Mouse (Mus musculus) heart, embryonic 11.5 days (tissue): ENCODE measurements around the gene Rad54l2. TPM values are rescaled to one million over a fixed set of nuclear protein-coding genes. Genes with fewer than 3 reads are reported as not detected.

Source experiments
- ATAC-seq: fragments of 200-750 bp; cut with Nextera tagmentation; replicated peaks from 2 replicates; pipeline ENCODE4 v1.8.0; 2017; ENCODE audit warnings: moderate library complexity; ENCODE audit not compliant: insufficient number of reproducible peaks, low FRiP score, low TSS enrichment
- H3K27ac ChIP-seq: fragments of 300-500 bp; sonication (generic); 2 replicates; pipeline ENCODE4 v1.5.1; 2014; ENCODE audit warnings: mild to moderate bottlenecking, low read depth, low read length
- H3K27me3 ChIP-seq: fragments of 300-500 bp; sonication (generic); 2 replicates; pipeline ENCODE4 v1.6.1; 2014; ENCODE audit warnings: mild to moderate bottlenecking, low read length, mixed read lengths; ENCODE audit not compliant: control insufficient read depth, insufficient read depth
- H3K36me3 ChIP-seq: fragments of 300-500 bp; sonication (generic); 2 replicates; pipeline ENCODE4 v1.6.1; 2014; ENCODE audit warnings: mild to moderate bottlenecking, low read length, moderate library complexity, mixed read lengths; ENCODE audit not compliant: control insufficient read depth, insufficient read depth
- H3K4me1 ChIP-seq: fragments of 300-500 bp; sonication (generic); 2 replicates; pipeline ENCODE4 v1.6.1; 2014; ENCODE audit warnings: low read length; ENCODE audit not compliant: control insufficient read depth, insufficient read depth
- H3K4me2 ChIP-seq: fragments of 300-500 bp; sonication (generic); 2 replicates; pipeline ENCODE4 v1.6.1; 2014; ENCODE audit warnings: mild to moderate bottlenecking, moderate library complexity
- H3K4me3 ChIP-seq: fragments of 300-500 bp; sonication (generic); 2 replicates; pipeline ENCODE4 v1.5.1; 2014; ENCODE audit warnings: low read depth, low read length
- H3K9ac ChIP-seq: fragments of 300-500 bp; sonication (generic); 2 replicates; pipeline ENCODE4 v1.6.1; 2014; ENCODE audit warnings: mild to moderate bottlenecking, low read depth, low read length, moderate library complexity
- H3K9me3 ChIP-seq: fragments of 300-500 bp; sonication (generic); replicated peaks from 2 replicates; pipeline ENCODE4 v1.6.1; 2016; ENCODE audit warnings: low read length; ENCODE audit not compliant: control insufficient read depth
- WGBS: fragments of 180-500 bp; shearing (Covaris S2); extraction: QIAGEN DNeasy Blood & Tissue Kit; methylation state at CpG from one replicate; pipeline ENCODE4 v1.1.7; 2014; ENCODE audit not compliant: insufficient replicate concordance; 5-methylcytosine and 5-hydroxymethylcytosine counted together
- polyA plus RNA-seq: library from polyadenylated mRNA; unstranded; fragments of >200 nt; fragmentation: Nextera tagmentation; extraction: Ambion mirVana; gene quantifications from 2 replicates; pipeline ENCODE4 v1.2.1, GENCODE M21; 2014

The Rad54l2 gene
- polyA plus RNA-seq, 1 experiment from 2014 or later: 5.8 TPM

- Histone ChIP-seq H3K4me2 (no peak overlapping the region), H3K4me3 (no peak overlapping the region), H3K36me3 (no peaks in the 10 kb centered on the region), H3K9me3 (no peaks in the 10 kb centered on the region), H3K27ac (no peak overlapping the region), H3K9ac (no peak overlapping the region), H3K27me3 (no peaks in the 10 kb centered on the region), H3K4me1 (peaks cover 5% of the 10 kb centered on the region; the same call in 1 of the 2 replicates)
- 67% methylated on average over 3 of the region's 3 CpGs for WGBS
- no peak for ATAC-seq
Measured at GRCm38 (mm10) chr9:106770216-106770615, 18.8 kb downstream of the Rad54l2 start.

GRCm38 (mm10) chr9:106769781-106770180 lies 19.2 kb downstream of the Rad54l2 start:
- Histone ChIP-seq H3K27me3 (no peaks in the 10 kb centered on the region), H3K36me3 (no peaks in the 10 kb centered on the region), H3K9ac (no peak overlapping the region), H3K4me3 (no peak overlapping the region), H3K27ac (no peak overlapping the region), H3K4me1 (peaks cover 5% of the 10 kb centered on the region; the same call in 1 of the 2 replicates), H3K4me2 (no peak overlapping the region), H3K9me3 (no peaks in the 10 kb centered on the region)
- ATAC-seq: no peak
- WGBS: 95% methylated on average over 5 of the region's 5 CpGs

GRCm38 (mm10) chr9:106756421-106756820 lies 32.6 kb downstream of the Rad54l2 start:
- Histone ChIP-seq H3K9ac (no peak overlapping the region), H3K4me2 (no peak overlapping the region), H3K4me3 (no peak overlapping the region), H3K36me3 (no peaks in the 10 kb centered on the region; the same call in 1 of the 2 replicates), H3K4me1 (peaks cover 2% of the 10 kb centered on the region; the same call in 1 of the 2 replicates), H3K27ac (no peak overlapping the region), H3K9me3 (no peaks in the 10 kb centered on the region), H3K27me3 (no peaks in the 10 kb centered on the region)
- WGBS: 91% methylated on average over 9 of the region's 9 CpGs
- no peak for ATAC-seq

- Histone ChIP-seq H3K9me3 (no peaks in the 10 kb centered on the region), H3K9ac (no peak overlapping the region), H3K4me2 (no peak overlapping the region), H3K36me3 (no peaks in the 10 kb centered on the region; the same call in 1 of the 2 replicates), H3K27me3 (no peaks in the 10 kb centered on the region), H3K4me1 (peaks cover 2% of the 10 kb centered on the region; the same call in 1 of the 2 replicates), H3K27ac (no peak overlapping the region), H3K4me3 (no peak overlapping the region)
- 89% methylated on average over 4 of the region's 4 CpGs for WGBS
- ATAC-seq: no peak
Measured at GRCm38 (mm10) chr9:106755776-106756175, 33.2 kb downstream of the Rad54l2 start.

GRCm38 (mm10) chr9:106754311-106754710 lies 34.7 kb downstream of the Rad54l2 start:
- Histone ChIP-seq H3K4me2 (no peak overlapping the region), H3K4me3 (no peak overlapping the region), H3K27ac (no peak overlapping the region), H3K36me3 (no peaks in the 10 kb centered on the region; the same call in none of the 2 replicates), H3K9ac (no peak overlapping the region), H3K27me3 (no peaks in the 10 kb centered on the region), H3K4me1 (peaks cover 2% of the 10 kb centered on the region; the same call in 1 of the 2 replicates), H3K9me3 (no peaks in the 10 kb centered on the region)
- WGBS: 69% methylated on average over 2 of the region's 2 CpGs
- ATAC-seq: no peak

- WGBS: 91% methylated on average over 5 of the region's 5 CpGs
- no peak for ATAC-seq
Measured at GRCm38 (mm10) chr9:106752135-106752534, 36.9 kb downstream of the Rad54l2 start.

GRCm38 (mm10) chr9:106739962-106740361 lies 49.0 kb downstream of the Rad54l2 start:
- H3K9ac ChIP-seq: no peak overlapping the region
- no peak overlapping the region for H3K4me2 ChIP-seq
- no peaks in the 10 kb centered on the region; the same call in 1 of the 2 replicates for H3K36me3 ChIP-seq
- no peaks in the 10 kb centered on the region for H3K9me3 ChIP-seq
- no peak overlapping the region for H3K4me3 ChIP-seq
- H3K27me3 ChIP-seq: no peaks in the 10 kb centered on the region
- no peaks in the 10 kb centered on the region for H3K4me1 ChIP-seq
- H3K27ac ChIP-seq: no peak overlapping the region
- 90% methylated on average over 1 of the region's 1 CpGs for WGBS
- ATAC-seq: no peak

More at GRCm38 (mm10) chr9:106752135-106752534, 36.9 kb downstream of the Rad54l2 start:
- Histone ChIP-seq H3K9me3 (no peaks in the 10 kb centered on the region), H3K4me2 (no peak overlapping the region), H3K4me3 (no peak overlapping the region), H3K4me1 (peaks cover 2% of the 10 kb centered on the region; the same call in 1 of the 2 replicates), H3K9ac (no peak overlapping the region), H3K27ac (no peak overlapping the region), H3K27me3 (no peaks in the 10 kb centered on the region), H3K36me3 (peaks cover 2% of the 10 kb centered on the region; the same call in 1 of the 2 replicates)

GRCm38 (mm10) chr9:106739056-106739455 lies 49.9 kb downstream of the Rad54l2 start:
- Histone ChIP-seq H3K9me3 (no peaks in the 10 kb centered on the region), H3K4me3 (no peak overlapping the region), H3K9ac (no peak overlapping the region), H3K27me3 (no peaks in the 10 kb centered on the region), H3K4me2 (no peak overlapping the region), H3K36me3 (no peaks in the 10 kb centered on the region; the same call in 1 of the 2 replicates), H3K27ac (no peak overlapping the region), H3K4me1 (no peaks in the 10 kb centered on the region)
- 79% methylated on average over 1 of the region's 1 CpGs for WGBS
- no peak for ATAC-seq
